Mouse (Mus musculus) G1E (cell line): ENCODE results near the gene Hhipl2.

Experiments
- CTCF ChIP-seq: IDR thresholded peaks from 2 replicates; pipeline ENCODE4 v1.5.1; 2012; ENCODE audit warnings: low read depth, low read length, inconsistent platforms, mixed read lengths
- GATA1 ChIP-seq: IDR thresholded peaks from 2 replicates; pipeline ENCODE4 v1.6.1; 2012; ENCODE audit warnings: borderline replicate concordance, low read length, inconsistent platforms, mixed read lengths
- POLR2AphosphoS5 ChIP-seq: IDR thresholded peaks from 2 replicates; pipeline ENCODE4 v1.6.1; 2012; ENCODE audit warnings: low read depth, low read length, inconsistent platforms; ENCODE audit not compliant: insufficient replicate concordance
- TAL1 ChIP-seq: conservative IDR thresholded peaks from 2 replicates; pipeline ENCODE4 v1.6.1; 2012; ENCODE audit warnings: low read depth, low read length, inconsistent platforms, mixed read lengths

DNA sequence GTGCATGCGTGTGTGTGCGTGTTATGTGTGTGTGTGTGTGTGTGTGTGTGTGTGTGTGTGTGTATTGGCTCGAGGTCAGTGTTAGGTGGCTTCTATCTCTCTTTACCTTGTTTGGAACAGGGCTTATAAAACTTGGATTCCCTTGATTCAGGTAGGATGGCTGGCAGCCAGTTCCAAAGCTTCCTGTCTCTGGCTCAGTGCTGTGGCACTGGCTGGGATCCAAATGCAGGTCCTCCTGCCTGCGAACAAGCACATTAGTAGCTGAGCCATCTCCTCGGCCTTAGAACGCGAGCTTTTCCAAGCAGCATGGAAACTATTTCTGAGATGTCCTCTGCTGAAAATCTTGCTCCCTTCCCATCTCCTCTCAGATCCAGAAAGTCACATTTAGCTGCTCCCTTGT is 1.7 kb downstream of the Hhipl2 start:
- no peak for TF ChIP-seq CTCF
- TF ChIP-seq GATA1: no peak
- no peak for TF ChIP-seq TAL1
- no peak for TF ChIP-seq POLR2AphosphoS5
